Mouse (Mus musculus): ENCODE results near the gene Nrm. TPM values are rescaled to one million over a fixed set of nuclear protein-coding genes. Genes with fewer than 3 reads are reported as not detected.
"Not testable (repeated sequence)": the region's sequence is repeated elsewhere in the genome, so short reads cannot be mapped to it uniquely, and the experiment has no call there.

The Nrm gene
- polyA plus RNA-seq, 1 experiment from 2014 or later = 55.5 TPM

DNA sequence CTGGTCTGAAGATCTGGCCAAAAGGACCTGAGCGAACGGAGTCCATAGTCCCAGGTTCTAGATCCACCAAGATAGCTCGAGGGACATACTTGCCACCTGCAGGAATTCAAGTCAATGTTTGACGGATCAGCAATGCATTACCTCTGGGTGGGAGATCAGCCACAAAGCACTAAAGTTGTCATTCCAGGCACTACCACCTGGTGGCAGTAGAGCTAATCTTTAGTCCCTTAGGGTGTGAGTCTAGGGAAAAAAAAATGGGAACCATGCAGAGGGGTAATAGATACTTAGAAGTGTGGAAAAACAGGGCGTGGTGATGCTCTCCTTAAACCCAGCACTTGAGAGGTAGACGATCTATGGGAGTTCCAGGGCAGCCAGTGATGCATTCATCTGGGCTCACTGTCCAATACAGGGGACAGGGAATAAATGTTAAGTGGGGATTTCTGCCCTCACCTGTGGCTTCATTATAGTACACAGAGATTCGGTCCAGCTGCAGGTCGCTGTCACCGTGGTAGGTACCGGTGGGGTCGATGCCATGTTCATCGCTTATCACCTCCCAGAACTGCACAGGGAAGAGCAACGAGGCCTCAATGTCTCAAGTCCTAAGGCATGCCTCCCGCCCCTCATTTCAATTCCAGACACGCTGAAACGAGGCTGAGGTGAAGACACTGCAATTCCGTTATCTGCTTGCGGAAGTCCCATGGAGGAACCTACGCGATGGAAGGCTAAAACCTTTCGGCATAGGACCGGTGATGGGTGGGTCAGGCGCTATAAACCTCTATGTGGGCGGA lies 24.7 kb upstream of the Nrm start:
- no peaks in the 10 kb centered on the region for H3K9me3 ChIP-seq
- peak overlapping the region; percentile 79 for H3K9ac ChIP-seq
- H3K27me3 ChIP-seq = no peaks in the 10 kb centered on the region
- 7% methylated on average over 24 of the region's 24 CpGs for WGBS
- H3K4me2 ChIP-seq = peak overlapping the region; percentile 71
- peak overlapping the region; percentile 63 for H3K4me3 ChIP-seq
- ATAC-seq (ENCODE audit: insufficient number of reproducible peaks, low FRiP score, low TSS enrichment, low read depth) = no peak
- H3K27ac ChIP-seq = peak overlapping the region; percentile 95
- peaks cover 39% of the 10 kb centered on the region for H3K4me1 ChIP-seq
- H3K36me3 ChIP-seq = peaks cover 48% of the 10 kb centered on the region

- Histone ChIP-seq H3K9me3 (no peaks in the 10 kb centered on the region), H3K27ac (peak overlapping the region; percentile 95), H3K4me1 (peaks cover 41% of the 10 kb centered on the region), H3K36me3 (peaks cover 47% of the 10 kb centered on the region), H3K27me3 (no peaks in the 10 kb centered on the region), H3K9ac (peak overlapping the region; percentile 79), H3K4me2 (peak overlapping the region; percentile 71), H3K4me3 (peak overlapping the region; percentile 63)
- WGBS = 0% methylated on average over 16 of the region's 25 CpGs
- peak; percentile 35 for ATAC-seq (ENCODE audit: insufficient number of reproducible peaks, low FRiP score, low TSS enrichment, low read depth)
Measured at GRCm38 (mm10) chr17:35836991-35837422, 24.1 kb upstream of the Nrm start.

- no peak for ATAC-seq (ENCODE audit: insufficient number of reproducible peaks, low FRiP score, low TSS enrichment, low read depth)
- WGBS = under 1% methylated on average over 18 of the region's 18 CpGs
- peaks cover 44% of the 10 kb centered on the region for H3K4me1 ChIP-seq
Measured at GRCm38 (mm10) chr17:35837487-35837886, 23.6 kb upstream of the Nrm start.

DNA sequence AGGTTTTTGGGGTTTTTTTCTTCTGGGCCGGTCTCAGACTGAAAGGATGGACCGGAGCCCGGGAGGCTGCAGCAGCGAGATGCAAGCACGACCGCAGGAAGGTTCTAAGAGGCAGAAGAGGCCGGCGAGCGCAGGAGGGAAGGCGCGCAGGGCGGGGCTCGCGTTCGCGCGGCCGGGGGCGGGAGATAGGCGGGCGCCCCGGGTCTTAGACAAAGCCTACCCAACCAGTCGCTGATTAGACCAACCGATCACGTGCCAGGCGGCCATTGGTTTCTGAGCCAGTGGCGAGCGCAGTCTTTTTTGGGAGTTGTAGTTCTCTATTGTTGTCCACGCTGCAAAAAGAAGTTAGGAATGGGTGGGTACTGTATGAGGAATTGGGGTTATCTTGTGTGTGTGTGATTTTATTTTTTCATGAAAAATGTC lies 23.0 kb upstream of the Nrm start, which contains the start of gene Tubb5:
Gene Tubb5, minus strand, starts transcription at position 185 of the 423 bp plus-strand sequence.
- Histone ChIP-seq H3K4me1 (peaks cover 46% of the 10 kb centered on the region), H3K9ac (peak within 1 kb of the TSS; percentile 79), H3K4me3 (peak within 1 kb of the TSS; percentile 63), H3K9me3 (no peaks in the 10 kb centered on the region), H3K27me3 (no peaks in the 10 kb centered on the region), H3K27ac (peak within 1 kb of the TSS; percentile 95), H3K4me2 (peak within 1 kb of the TSS; percentile 71), H3K36me3 (peaks cover 36% of the 10 kb centered on the region)
- under 1% methylated on average over 29 of the region's 29 CpGs for WGBS
- peak; percentile 82 for ATAC-seq (ENCODE audit: insufficient number of reproducible peaks, low FRiP score, low TSS enrichment, low read depth)

More at GRCm38 (mm10) chr17:35837487-35837886, 23.6 kb upstream of the Nrm start:
- Histone ChIP-seq H3K27me3 (no peaks in the 10 kb centered on the region), H3K27ac (peak overlapping the region; percentile 95), H3K4me3 (peak overlapping the region; percentile 63), H3K9ac (peak overlapping the region; percentile 79), H3K9me3 (no peaks in the 10 kb centered on the region), H3K4me2 (peak overlapping the region; percentile 71), H3K36me3 (peaks cover 43% of the 10 kb centered on the region)

DNA sequence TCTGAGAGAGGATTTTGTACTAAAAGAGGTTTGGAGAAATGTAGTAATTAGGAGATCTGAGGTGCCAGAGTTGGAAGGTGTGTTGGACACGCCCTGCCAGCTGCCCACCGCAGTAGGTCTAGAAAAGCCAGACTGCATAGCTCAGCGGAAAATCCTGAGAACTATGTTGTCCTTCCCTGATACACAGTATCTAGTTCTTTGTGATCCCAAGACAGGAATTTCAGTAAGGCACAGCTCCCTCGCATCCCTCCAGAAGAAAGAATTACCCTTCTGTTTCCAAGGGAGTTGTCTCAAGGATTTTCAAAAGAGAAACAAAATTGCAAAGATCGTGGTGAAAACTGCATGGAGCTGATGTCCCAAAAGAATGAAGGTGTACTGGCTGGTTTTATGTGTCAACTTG lies 22.5 kb upstream of the Nrm start:
- Histone ChIP-seq H3K4me3 (peak overlapping the region; percentile 63), H3K4me2 (peak overlapping the region; percentile 42), H3K36me3 (peaks cover 32% of the 10 kb centered on the region), H3K27ac (peak overlapping the region; percentile 95), H3K9ac (peak overlapping the region; percentile 21), H3K27me3 (no peaks in the 10 kb centered on the region), H3K4me1 (peaks cover 43% of the 10 kb centered on the region), H3K9me3 (no peaks in the 10 kb centered on the region)
- ATAC-seq (ENCODE audit: insufficient number of reproducible peaks, low FRiP score, low TSS enrichment, low read depth) = no peak
- 1% methylated on average over 5 of the region's 5 CpGs for WGBS

DNA sequence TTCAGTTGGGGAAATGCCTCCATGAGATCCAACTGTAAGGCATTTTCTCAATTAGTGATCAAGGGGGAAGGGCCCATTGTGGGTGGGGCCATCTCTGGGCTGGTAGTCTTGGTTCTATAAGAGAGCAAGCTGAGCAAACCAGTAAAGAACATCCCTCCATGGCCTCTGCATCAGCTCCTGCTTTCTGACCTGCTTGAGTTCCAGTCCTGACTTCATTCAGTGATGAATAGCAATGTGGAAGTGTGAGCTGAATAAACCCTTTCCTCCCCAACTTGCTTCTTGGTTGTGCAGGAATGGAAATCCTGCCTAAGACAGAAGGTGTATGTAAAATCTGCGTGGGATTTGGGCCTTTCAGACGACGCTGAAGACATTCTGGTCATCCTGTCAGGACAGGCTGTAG lies 22.1 kb upstream of the Nrm start:
- not testable (repeated sequence) for H3K9ac ChIP-seq; ATAC-seq (ENCODE audit: insufficient number of reproducible peaks, low FRiP score, low TSS enrichment, low read depth); H3K27me3 ChIP-seq; H3K9me3 ChIP-seq
- Histone ChIP-seq H3K4me2 (peak overlapping the region; percentile 42), H3K4me1 (peaks cover 39% of the 10 kb centered on the region), H3K4me3 (peak overlapping the region; percentile 63), H3K36me3 (peaks cover 27% of the 10 kb centered on the region), H3K27ac (peak overlapping the region; percentile 95)
- WGBS = 45% methylated on average over 3 of the region's 3 CpGs

GRCm38 (mm10) chr17:35840561-35840960 lies 20.6 kb upstream of the Nrm start:
- Histone ChIP-seq H3K9me3 (no peaks in the 10 kb centered on the region), H3K9ac (no peak overlapping the region), H3K4me2 (peak overlapping the region; percentile 37), H3K4me3 (peak overlapping the region; percentile 41), H3K36me3 (peaks cover 24% of the 10 kb centered on the region), H3K27ac (no peak overlapping the region), H3K4me1 (peaks cover 24% of the 10 kb centered on the region), H3K27me3 (no peaks in the 10 kb centered on the region)
- no peak for ATAC-seq (ENCODE audit: insufficient number of reproducible peaks, low FRiP score, low TSS enrichment, low read depth)
- 53% methylated on average over 14 of the region's 14 CpGs for WGBS

DNA sequence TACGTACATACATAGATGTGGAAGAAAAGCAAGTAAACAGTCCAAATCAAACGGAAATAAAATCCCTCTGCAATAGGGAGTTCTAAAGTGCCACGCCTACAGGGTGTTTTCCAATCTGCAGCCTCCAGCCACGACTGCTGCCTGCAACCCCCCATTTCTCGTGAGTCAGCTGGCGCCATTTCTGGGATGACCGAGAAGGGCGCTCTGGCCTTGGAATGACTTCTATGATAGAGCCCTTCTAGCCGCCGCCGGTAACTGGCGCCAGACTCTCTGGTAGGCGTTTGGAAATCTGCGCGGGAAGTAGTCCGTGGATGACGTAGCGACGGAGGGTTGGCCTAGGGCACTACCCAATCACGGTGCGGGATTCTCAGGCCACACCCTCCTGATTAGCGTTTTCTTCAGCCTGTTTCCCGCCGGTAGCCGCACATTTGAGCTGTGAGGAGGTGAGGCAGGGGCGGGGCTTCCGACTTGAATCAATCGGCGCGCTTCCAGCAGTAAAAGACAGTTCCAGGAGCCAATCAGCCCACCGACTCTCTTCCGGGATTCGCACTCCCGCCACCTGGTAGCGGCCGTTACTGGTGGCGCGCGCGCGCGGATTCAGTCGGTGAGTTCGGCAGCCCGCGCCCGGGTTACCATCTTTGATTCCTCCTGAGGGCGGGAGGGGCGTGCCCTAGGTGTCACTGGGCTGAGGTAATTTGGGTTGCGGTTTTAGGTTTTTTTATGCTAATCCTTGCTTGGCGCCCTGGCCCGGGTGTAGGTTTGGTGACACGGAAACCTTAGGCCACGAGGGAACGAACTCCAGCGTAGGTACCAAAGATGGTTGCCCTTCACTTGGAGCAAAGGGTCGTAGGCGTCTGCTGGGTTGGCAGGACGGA lies 19.8 kb upstream of the Nrm start, which contains the start of gene Mdc1:
Gene Mdc1, plus strand, starts transcription at position 440 of the 875 bp plus-strand sequence.
- H3K4me3 ChIP-seq = peak within 1 kb of the TSS; percentile 60
- H3K9ac ChIP-seq = peak within 1 kb of the TSS; percentile 50
- no peaks in the 10 kb centered on the region for H3K27me3 ChIP-seq
- H3K4me2 ChIP-seq = peak within 1 kb of the TSS; percentile 56
- peaks cover 18% of the 10 kb centered on the region for H3K4me1 ChIP-seq
- H3K36me3 ChIP-seq = peaks cover 24% of the 10 kb centered on the region
- no peaks in the 10 kb centered on the region for H3K9me3 ChIP-seq
- peak within 1 kb of the TSS; percentile 87 for H3K27ac ChIP-seq
- peak; percentile 94 for ATAC-seq (ENCODE audit: insufficient number of reproducible peaks, low FRiP score, low TSS enrichment, low read depth)
- WGBS = under 1% methylated on average over 59 of the region's 59 CpGs

DNA sequence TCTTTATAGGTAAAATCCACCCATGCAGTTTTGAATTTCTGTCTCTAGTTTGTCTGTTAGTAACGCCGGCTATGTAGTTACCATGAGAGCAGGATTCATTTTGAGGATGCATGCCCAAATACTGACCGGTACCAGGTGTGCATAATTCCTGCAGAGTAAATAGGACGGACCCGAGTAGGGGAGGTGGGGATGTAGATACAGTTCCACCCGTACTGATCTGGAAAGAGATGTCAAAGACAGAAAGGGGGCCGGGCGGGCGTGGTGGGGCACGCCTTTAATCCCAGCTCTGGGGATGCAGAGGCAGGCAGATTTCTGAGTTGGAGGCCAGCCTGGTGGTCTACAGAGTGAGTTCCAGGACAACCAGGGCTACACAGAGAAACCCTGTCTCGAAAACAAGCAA lies 19.1 kb upstream of the Nrm start:
- H3K4me2 ChIP-seq = peak overlapping the region; percentile 56
- peaks cover 26% of the 10 kb centered on the region for H3K36me3 ChIP-seq
- H3K4me3 ChIP-seq = peak overlapping the region; percentile 60
- WGBS = 20% methylated on average over 11 of the region's 11 CpGs
- no peak for ATAC-seq (ENCODE audit: insufficient number of reproducible peaks, low FRiP score, low TSS enrichment, low read depth)
- peak overlapping the region; percentile 87 for H3K27ac ChIP-seq
- peaks cover 15% of the 10 kb centered on the region for H3K4me1 ChIP-seq
- H3K9ac ChIP-seq = peak overlapping the region; percentile 50; the same call in 1 of the 2 replicates
- no peaks in the 10 kb centered on the region for H3K9me3 ChIP-seq
- no peaks in the 10 kb centered on the region for H3K27me3 ChIP-seq

- ATAC-seq (ENCODE audit: insufficient number of reproducible peaks, low FRiP score, low TSS enrichment, low read depth) = no peak
- H3K9me3 ChIP-seq = no peaks in the 10 kb centered on the region
- H3K36me3 ChIP-seq = peaks cover 41% of the 10 kb centered on the region
- no peak overlapping the region for H3K4me3 ChIP-seq
- H3K4me2 ChIP-seq = no peak overlapping the region
- no peak overlapping the region for H3K27ac ChIP-seq
- no peak overlapping the region for H3K9ac ChIP-seq
- peaks cover 15% of the 10 kb centered on the region for H3K4me1 ChIP-seq
- no peaks in the 10 kb centered on the region for H3K27me3 ChIP-seq
- WGBS = 96% methylated on average over 3 of the region's 3 CpGs
Measured at GRCm38 (mm10) chr17:35843514-35843913, 17.6 kb upstream of the Nrm start.

DNA sequence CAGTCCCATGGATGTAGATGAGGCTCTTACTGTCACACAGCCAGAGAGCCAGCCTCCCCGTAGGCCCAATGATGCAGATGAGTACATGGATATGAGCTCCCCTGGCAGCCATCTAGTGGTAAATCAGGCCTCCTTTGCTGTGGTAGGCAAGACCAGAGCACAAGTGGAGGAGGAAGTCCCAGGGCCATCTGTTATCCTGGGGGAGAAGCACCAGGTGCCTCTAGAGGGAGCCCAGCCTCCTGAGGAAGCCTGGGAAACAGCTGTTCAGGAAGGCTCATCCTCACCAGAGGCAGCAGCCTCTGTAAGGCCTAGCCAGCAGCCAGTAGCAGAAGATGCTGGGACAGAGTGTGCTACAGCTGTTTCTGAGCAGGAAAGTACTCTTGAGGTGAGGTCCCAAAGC lies 13.0 kb upstream of the Nrm start:
- H3K4me1 ChIP-seq = no peaks in the 10 kb centered on the region
- no peak overlapping the region for H3K9ac ChIP-seq
- H3K27ac ChIP-seq = no peak overlapping the region
- ATAC-seq (ENCODE audit: insufficient number of reproducible peaks, low FRiP score, low TSS enrichment, low read depth) = peak; percentile 23; the same call in 1 of the 2 replicates
- peaks cover 83% of the 10 kb centered on the region for H3K36me3 ChIP-seq
- WGBS = 58% methylated on average over 1 of the region's 1 CpGs
- H3K27me3 ChIP-seq = no peaks in the 10 kb centered on the region
- no peak overlapping the region for H3K4me3 ChIP-seq
- H3K9me3 ChIP-seq = no peaks in the 10 kb centered on the region
- no peak overlapping the region for H3K4me2 ChIP-seq

Data from limb, embryonic 15.5 days (tissue).